Mouse (Mus musculus): ENCODE results near the gene Asb6.

The Asb6 gene

DNA sequence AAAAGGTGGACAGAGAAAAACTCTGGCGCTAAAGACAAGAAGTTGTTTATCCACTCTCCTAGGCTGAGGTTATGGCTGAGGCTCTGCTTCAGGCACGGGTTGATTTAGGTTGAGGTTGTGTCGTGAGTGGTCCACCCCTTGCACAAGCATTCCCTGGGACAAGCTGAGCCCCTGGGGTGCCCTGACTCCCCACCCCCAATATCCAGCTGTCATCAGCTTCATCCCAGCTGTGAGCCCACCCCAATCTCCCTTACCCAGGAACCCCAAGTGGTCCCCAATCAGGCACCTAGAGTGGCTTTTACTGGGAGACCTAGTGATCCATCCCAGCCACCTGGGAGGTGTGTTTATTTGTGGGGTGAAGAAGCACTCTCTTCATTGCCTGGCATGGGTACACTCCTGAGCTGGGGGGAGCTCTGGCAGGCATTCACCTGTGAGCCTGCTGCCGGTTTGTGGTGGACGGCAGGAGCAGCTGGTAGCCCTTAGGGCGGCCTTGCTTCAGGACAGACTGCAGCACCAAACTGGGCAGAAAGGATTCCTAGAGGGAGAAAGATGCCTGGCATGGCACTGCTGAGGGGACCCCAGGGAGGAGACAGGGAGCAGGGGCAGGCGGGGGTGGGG lies 34.8 kb downstream of the Asb6 start:
- DNase-seq = no peak

DNA sequence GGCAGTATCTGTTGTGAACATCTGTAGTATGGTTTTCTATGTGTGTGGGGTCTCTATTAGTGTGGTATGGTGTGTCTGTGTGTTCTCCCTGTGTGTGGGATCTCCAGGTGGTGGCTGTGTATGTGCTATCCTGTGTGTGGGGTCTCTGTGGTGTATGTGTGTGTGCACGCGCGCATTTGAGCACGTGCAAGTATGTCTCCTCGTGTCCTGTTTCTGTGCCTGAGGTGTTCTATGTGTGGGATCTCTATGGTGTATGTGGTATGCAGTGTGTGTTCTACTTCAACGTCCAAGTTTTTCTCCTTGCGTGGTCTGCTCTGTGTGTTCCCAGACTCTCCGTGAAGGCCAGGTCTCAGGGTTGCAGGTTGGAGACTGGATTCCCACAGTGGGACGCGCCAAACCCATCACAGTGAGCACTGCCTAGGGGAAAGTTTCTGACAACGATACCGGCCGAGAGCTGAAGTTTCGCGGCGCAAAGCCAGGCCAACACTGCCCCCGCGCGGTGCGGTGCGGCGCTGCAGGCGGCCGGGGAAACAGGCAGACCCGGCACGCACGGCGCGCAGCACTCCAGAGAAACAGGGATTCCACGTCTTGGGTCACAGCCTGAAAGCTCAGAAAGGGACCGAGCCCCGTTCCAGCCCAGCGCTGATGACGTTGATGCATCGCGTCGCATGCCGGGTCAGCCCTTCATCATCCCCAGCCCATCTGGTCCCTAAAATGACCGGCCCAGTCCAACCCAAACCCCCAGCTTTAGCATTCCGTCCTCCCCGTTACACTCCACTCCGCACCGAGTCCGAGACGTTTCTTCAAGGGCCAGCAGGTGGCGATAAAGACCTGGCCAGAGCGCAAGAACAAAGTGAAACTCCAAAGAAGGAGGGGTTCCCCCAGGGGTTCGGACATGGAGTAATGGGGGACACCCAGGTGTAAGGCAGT lies 35.7 kb downstream of the Asb6 start:
- DNase-seq = peak; percentile 94

- no peak for DNase-seq
Measured at GRCm38 (mm10) chr2:30792061-30792460, 38.1 kb downstream of the Asb6 start.

DNA sequence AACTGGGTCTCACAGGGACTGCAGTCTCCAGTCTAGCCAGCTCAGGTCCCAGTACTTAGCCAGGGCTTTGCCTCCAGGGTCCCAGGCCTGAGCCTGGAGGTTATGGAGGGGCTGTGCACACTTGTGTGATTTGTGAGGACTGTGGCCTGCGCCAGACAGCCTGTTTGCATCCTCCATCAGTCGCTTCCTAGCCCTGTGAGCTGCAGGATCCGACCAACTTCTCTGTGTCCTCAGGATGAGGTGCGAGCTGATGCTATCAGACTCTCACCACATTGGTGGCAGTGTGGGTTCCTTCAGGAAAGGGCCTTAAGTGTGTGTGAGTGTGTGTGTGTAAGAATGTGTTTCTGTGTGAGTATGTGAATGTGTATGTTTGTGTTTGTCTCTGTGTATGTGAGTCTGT lies 42.7 kb downstream of the Asb6 start:
- DNase-seq = no peak

DNA sequence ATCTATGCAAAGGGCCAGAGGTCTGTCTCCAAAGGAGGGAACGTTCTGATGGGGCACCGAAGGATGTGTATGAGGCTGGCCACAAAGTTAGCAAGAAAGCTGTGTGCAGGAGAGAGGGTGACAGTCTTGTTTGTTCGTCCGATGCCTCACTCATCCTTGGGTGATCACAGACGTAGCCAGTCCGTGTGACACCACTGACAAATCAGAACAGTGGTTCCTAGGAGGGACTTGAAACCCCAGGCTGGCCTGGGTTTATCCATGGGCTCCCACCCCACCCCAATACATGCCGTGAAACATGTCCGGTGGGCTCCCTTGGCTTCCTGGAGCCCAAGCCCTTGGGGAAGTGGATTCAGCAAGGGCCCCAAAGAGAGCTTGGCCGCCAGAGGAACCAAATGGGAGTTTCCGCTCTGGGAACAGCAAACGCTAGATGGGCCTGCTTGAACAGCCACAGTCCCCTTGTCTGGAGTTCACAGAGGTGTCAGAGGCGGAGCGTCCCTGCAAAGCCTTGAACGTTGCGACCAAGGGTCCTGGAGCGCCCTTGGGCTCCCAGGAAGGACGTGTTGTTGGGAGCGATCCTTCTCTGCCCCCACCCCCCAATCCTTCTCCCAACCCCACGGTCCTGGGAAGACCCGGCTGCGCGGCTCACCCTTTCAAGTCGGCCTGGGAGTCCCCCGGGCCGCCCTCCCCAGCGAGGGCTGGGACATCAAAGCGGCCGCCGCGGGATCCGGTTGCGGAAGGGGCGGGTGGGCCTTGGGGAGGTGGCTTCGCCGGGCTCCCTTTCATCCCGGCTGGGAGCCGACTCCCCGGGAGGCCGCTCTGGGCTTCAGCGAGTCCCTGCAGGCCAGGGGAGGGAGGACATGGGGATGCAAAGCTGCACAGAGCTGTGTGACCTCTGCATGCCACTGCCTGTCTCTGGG lies 45.8 kb downstream of the Asb6 start:
- no peak for DNase-seq

GRCm38 (mm10) chr2:30783346-30783745 lies 46.8 kb downstream of the Asb6 start:
- DNase-seq = peak; percentile 81

- no peak for DNase-seq
Measured at GRCm38 (mm10) chr2:30782312-30783290, 47.5 kb downstream of the Asb6 start.

- DNase-seq = no peak
Measured at GRCm38 (mm10) chr2:30779241-30779640, 50.9 kb downstream of the Asb6 start.

DNA sequence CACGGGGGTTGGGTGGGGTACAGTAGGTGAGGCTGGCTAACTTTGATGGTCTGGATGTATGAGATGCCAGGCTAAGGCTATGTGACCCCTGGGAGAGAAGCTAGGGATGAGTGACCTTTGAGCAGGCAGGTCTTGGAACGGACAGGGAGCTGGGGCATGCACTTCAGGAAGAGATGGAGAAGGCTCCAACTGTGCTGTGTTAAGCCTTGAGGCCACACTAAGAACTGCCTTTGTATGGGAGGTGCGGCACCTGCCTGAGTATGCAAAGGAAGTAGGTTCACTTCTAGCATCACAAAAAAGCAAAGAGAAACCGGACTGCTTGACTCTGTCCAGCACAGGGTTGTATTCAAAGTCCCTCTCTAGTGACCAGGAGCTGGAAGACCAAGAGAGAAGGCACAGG lies 51.9 kb downstream of the Asb6 start:
- no peak for DNase-seq

DNA sequence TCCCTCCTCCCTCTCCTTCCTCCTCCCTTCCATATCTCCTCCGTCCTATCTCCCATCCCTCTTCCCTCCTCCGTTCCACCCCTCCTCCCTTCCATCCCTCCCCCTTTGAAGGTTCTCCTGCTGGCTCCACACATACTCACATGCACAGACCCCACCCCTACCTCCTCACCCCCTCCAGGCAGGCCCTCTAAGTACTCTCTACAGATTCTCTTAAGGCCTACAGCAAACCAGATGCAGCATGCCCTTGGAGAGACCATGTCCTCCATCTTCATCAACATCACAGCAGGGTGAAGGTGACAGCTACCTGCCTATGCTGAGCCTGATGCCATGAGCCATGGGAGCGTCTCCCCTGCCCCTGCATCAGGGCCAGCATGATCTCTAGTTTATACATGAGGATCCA lies 52.9 kb downstream of the Asb6 start:
- no peak for DNase-seq

DNA sequence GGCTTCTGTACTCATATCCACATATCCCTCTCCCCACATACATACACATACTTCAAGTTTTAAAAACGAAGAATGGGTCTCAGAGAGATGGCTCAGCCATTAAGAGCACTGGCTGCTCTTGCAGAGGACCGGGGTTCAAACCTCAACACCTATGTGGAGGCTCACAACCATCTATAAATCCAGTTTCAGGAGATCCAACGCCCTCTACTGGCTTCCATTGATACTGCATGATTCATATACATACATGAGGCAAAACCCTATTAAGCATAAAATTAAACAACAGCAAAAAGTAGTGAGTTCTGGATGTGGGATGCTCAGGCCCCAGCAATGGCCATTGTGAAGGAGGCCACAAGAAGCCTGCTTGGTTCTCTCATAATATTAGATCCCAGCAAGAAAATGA lies 54.2 kb downstream of the Asb6 start:
- DNase-seq = no peak

GRCm38 (mm10) chr2:30773313-30774005 lies 56.7 kb downstream of the Asb6 start:
- DNase-seq = no peak

All from right cerebral cortex, adult 18-20 months (tissue).